Mouse (Mus musculus): ENCODE data around the gene Smc3. TPM values are rescaled to one million over a fixed set of nuclear protein-coding genes. Genes with fewer than 3 reads are reported as not detected.

The Smc3 gene
- polyA plus RNA-seq, 1 experiment from 2014 or later, result 67.8 TPM

DNA sequence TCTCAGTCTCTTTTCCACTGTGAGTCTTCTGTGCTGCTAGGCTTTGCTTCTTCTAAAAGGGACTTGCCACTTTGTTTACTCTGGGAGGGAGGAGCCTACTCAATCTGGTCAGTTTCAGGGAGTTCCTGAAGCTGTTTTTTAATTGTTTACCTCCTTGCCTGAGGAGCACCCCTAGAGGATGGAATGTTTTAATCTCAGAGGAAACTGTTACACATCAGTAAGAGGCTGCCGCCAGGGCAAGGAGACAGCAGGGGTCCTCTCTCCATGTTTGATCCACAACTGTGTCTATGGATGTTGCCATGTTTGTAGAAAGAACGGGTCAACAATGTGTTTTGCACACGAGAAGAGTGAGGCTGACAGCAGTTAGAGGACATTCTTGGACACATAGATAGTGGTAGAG, 39.8 kb upstream of the Smc3 start:
- Histone ChIP-seq H3K27me3 (ENCODE audit: control insufficient read depth, insufficient read depth, low read length) (no peaks in the 10 kb centered on the region), H3K4me1 (ENCODE audit: control insufficient read depth, insufficient read depth, low read length) (no peaks in the 10 kb centered on the region), H3K4me2 (ENCODE audit: low read length) (no peak overlapping the region), H3K27ac (replicated peaks; ENCODE audit: low read depth, low read length) (no peak overlapping the region), H3K36me3 (ENCODE audit: control insufficient read depth, insufficient read depth, low read length) (no peaks in the 10 kb centered on the region), H3K4me3 (replicated peaks; ENCODE audit: low read depth, low read length) (no peak overlapping the region), H3K9ac (replicated peaks; ENCODE audit: low read length) (no peak overlapping the region), H3K9me3 (ENCODE audit: control insufficient read depth, low read length) (no peaks in the 10 kb centered on the region)
- DNase-seq (no peak), ATAC-seq (ENCODE audit: low FRiP score, low TSS enrichment) (no peak)
- WGBS, result 81% methylated on average over 3 of the region's 3 CpGs

DNA sequence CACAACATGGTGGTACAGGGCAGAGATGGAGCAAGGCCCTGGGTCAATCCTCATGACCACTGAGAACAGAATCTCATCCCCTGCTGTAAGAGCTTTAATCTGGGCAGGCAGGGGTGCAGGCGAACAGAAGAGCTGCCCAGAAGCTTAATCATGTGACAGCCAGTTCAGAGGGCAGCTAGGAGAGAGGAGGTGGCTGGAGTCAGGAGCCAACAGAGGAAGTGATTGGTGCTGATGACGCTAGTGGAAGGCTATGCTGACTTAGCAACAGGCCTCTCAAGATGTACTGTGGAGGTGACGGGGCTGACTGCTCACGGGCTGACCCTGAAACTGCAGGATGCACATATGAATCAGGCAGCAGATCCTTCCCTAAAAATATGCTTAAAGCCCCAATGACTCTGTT, 36.0 kb upstream of the Smc3 start:
- no peak overlapping the region for H3K9ac ChIP-seq (replicated peaks; ENCODE audit: low read length)
- ATAC-seq (ENCODE audit: low FRiP score, low TSS enrichment) (no peak), DNase-seq (no peak)
- no peaks in the 10 kb centered on the region for H3K36me3 ChIP-seq (ENCODE audit: control insufficient read depth, insufficient read depth, low read length)
- WGBS, result 52% methylated on average over 4 of the region's 4 CpGs
- H3K4me2 ChIP-seq (ENCODE audit: low read length), result no peak overlapping the region
- H3K4me3 ChIP-seq (replicated peaks; ENCODE audit: low read depth, low read length), result no peak overlapping the region
- no peaks in the 10 kb centered on the region for H3K9me3 ChIP-seq (ENCODE audit: control insufficient read depth, low read length)
- H3K4me1 ChIP-seq (ENCODE audit: control insufficient read depth, insufficient read depth, low read length), result no peaks in the 10 kb centered on the region
- no peaks in the 10 kb centered on the region for H3K27me3 ChIP-seq (ENCODE audit: control insufficient read depth, insufficient read depth, low read length)
- H3K27ac ChIP-seq (replicated peaks; ENCODE audit: low read depth, low read length), result no peak overlapping the region

DNA sequence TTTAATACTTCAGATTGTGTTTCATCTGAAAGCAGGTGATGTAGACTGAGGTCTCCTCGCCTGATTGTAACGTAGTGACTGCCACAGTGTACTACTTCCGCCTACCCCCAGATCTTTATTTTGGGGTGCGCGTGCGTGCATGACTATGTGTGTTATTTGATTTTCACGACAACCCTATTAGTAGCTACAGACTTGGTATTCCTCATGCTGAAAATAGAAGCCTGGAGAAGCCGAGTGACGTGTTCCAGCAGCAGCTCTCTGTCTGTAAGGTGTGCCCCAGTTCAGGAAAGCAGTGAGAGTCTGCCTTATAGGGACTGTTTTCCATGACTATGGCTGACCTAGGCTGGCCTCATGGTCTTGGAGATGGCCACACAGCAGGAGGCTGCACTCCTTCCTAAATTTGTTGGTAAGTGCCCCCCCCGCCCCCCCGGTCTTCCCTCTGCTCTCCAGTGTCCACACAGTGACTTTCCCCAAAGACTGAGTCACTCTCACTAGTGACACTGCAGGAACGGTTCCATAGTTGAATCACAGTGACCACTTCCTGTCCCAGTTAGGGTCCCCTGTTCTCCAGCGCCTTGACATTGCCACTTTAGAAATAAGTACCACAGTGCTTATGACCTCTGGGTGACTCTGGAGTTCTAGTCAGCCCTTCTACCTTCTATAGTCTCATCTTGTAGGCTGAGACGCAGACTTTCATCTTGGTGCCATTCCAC, 34.5 kb upstream of the Smc3 start:
- Histone ChIP-seq H3K27ac (replicated peaks; ENCODE audit: low read depth, low read length) (no peak overlapping the region), H3K4me2 (ENCODE audit: low read length) (no peak overlapping the region), H3K27me3 (ENCODE audit: control insufficient read depth, insufficient read depth, low read length) (no peaks in the 10 kb centered on the region), H3K4me1 (ENCODE audit: control insufficient read depth, insufficient read depth, low read length) (no peaks in the 10 kb centered on the region), H3K36me3 (ENCODE audit: control insufficient read depth, insufficient read depth, low read length) (no peaks in the 10 kb centered on the region), H3K4me3 (replicated peaks; ENCODE audit: low read depth, low read length) (no peak overlapping the region), H3K9ac (replicated peaks; ENCODE audit: low read length) (no peak overlapping the region), H3K9me3 (ENCODE audit: control insufficient read depth, low read length) (no peaks in the 10 kb centered on the region)
- no peak for ATAC-seq (ENCODE audit: low FRiP score, low TSS enrichment)
- no peak for DNase-seq
- 95% methylated on average over 14 of the region's 14 CpGs for WGBS

DNA sequence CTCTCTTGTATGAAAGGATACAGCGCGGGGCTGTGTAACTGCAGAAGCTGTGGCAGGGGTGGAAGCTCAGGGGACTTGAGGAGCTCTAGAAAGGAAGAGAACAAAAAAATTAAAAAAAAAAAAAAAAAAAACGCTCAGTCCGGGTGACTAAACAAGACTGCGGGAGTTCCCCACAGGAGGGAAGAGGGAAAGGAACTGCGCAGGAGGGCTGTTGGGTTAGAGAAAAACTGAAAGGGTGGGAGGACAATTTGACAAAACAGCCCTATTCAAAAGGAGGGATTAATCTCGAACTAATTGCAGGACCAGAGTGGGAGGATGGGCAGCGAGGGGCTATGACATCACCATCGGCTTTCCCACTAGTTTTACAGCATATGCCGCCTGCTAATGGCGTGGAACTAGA, 32.3 kb upstream of the Smc3 start:
- WGBS, result 10% methylated on average over 11 of the region's 11 CpGs
- 0 out of 2 replicates have a peak overlapping the region, but pooled peaks have one; percentile 4 for H3K9ac ChIP-seq (replicated peaks; ENCODE audit: low read length)
- H3K27ac ChIP-seq (replicated peaks; ENCODE audit: low read depth, low read length), result no peak overlapping the region
- H3K36me3 ChIP-seq (ENCODE audit: control insufficient read depth, insufficient read depth, low read length), result no peaks in the 10 kb centered on the region
- DNase-seq (peak; percentile 40), ATAC-seq (ENCODE audit: low FRiP score, low TSS enrichment) (no peak)
- H3K4me2 ChIP-seq (ENCODE audit: low read length), result peak overlapping the region; percentile 22
- no peaks in the 10 kb centered on the region for H3K4me1 ChIP-seq (ENCODE audit: control insufficient read depth, insufficient read depth, low read length)
- H3K9me3 ChIP-seq (ENCODE audit: control insufficient read depth, low read length), result no peaks in the 10 kb centered on the region
- no peak overlapping the region for H3K4me3 ChIP-seq (replicated peaks; ENCODE audit: low read depth, low read length)
- no peaks in the 10 kb centered on the region for H3K27me3 ChIP-seq (ENCODE audit: control insufficient read depth, insufficient read depth, low read length)

DNA sequence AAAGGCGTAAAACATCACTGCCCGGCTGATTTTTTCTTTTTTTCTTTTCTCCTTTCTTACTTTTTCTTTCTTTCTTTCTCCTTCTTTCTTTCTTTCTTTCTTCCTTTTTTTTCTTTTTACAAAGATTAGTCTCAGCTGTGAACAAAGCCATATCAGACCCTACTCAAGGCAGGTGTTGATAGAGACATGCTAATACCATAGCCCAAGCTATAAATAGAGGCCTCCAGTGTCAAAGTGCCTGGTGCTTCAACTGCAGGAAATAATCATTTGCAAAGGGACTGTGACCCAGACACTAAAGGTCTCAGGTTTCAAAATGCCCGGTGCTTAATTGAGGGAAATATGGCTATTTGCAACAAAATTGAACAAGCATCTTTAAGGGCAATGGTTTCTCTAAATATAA, 31.6 kb upstream of the Smc3 start:
- ATAC-seq (ENCODE audit: low FRiP score, low TSS enrichment) (no peak), DNase-seq (no peak)
- Histone ChIP-seq H3K27me3 (ENCODE audit: control insufficient read depth, insufficient read depth, low read length) (no peaks in the 10 kb centered on the region), H3K27ac (replicated peaks; ENCODE audit: low read depth, low read length) (no peak overlapping the region), H3K9ac (replicated peaks; ENCODE audit: low read length) (no peak overlapping the region), H3K9me3 (ENCODE audit: control insufficient read depth, low read length) (no peaks in the 10 kb centered on the region), H3K36me3 (ENCODE audit: control insufficient read depth, insufficient read depth, low read length) (no peaks in the 10 kb centered on the region), H3K4me1 (ENCODE audit: control insufficient read depth, insufficient read depth, low read length) (no peaks in the 10 kb centered on the region), H3K4me2 (ENCODE audit: low read length) (no peak overlapping the region), H3K4me3 (replicated peaks; ENCODE audit: low read depth, low read length) (no peak overlapping the region)
- WGBS, result 88% methylated on average over 3 of the region's 3 CpGs

DNA sequence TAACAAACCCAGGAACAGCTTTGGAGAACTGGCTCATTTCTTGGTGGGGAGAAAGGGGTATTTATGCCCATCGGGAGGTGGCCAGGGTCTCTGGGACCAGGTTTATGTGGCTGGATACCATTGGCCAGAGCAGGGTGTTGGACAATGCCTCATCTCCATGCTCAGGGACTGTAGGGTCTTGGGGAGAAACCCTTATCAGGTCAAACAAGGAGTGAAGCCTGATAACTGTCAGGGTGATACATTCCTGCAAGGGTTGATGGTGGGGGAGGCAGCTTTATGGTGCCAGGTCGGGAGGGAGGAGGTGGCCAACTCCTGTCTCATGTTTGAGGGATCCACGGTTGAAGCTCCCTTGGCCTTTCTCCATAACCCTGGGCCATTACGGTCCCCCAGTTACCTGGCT, 29.1 kb upstream of the Smc3 start:
- H3K4me1 ChIP-seq (ENCODE audit: control insufficient read depth, insufficient read depth, low read length), result no peaks in the 10 kb centered on the region
- H3K27ac ChIP-seq (replicated peaks; ENCODE audit: low read depth, low read length), result no peak overlapping the region
- no peak overlapping the region for H3K9ac ChIP-seq (replicated peaks; ENCODE audit: low read length)
- H3K9me3 ChIP-seq (ENCODE audit: control insufficient read depth, low read length), result no peaks in the 10 kb centered on the region
- no peak overlapping the region for H3K4me3 ChIP-seq (replicated peaks; ENCODE audit: low read depth, low read length)
- 91% methylated on average over 4 of the region's 4 CpGs for WGBS
- H3K4me2 ChIP-seq (ENCODE audit: low read length), result no peak overlapping the region
- no peaks in the 10 kb centered on the region for H3K27me3 ChIP-seq (ENCODE audit: control insufficient read depth, insufficient read depth, low read length)
- DNase-seq, result no peak
- ATAC-seq (ENCODE audit: low FRiP score, low TSS enrichment), result no peak
- no peaks in the 10 kb centered on the region for H3K36me3 ChIP-seq (ENCODE audit: control insufficient read depth, insufficient read depth, low read length)

DNA sequence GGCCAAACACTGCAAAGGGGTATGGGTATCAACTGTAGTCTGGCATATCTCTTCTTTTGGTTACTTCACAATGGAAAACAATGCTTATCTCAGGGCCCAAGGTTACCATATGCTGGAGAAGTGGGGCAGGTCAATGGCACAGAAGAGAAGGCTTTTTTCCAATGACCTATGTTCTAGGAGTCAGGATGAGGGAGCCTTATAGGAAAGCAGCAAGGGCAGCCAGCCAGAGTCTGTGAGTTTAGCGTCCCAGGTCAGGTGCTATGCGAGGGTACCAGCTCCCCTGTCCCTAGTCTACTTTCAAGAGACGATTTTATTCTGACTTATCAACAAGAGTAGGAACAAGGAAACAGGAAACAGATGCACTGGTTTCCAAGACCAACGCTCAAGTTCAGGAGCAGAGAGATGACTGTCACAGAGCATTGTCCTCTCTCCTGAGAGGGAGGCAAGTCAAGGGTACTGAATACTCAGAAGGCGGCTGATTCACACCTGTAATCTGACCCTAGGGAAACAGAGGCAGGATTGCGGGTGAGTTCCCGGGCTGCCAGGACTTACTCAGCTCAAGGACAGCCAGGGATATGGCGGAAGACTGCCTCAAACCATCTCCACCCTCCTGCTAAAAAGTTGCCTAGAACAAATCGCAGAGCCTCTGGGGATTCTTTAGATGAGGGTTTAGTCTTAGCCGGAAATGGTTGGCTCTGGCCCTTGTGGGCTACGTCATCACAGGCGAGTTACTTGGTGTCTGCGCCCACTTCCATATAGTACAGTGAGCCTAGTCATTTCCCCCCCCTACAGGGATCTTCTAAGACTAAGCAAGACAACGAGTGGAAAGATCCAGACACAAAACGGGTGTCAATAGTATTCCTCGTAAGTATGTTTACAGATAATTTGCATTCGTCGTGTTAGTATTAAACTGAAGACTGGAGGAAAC, 28.4 kb upstream of the Smc3 start:
- no peak for DNase-seq
- Histone ChIP-seq H3K27ac (replicated peaks; ENCODE audit: low read depth, low read length) (no peak overlapping the region), H3K4me3 (replicated peaks; ENCODE audit: low read depth, low read length) (no peak overlapping the region)

DNA sequence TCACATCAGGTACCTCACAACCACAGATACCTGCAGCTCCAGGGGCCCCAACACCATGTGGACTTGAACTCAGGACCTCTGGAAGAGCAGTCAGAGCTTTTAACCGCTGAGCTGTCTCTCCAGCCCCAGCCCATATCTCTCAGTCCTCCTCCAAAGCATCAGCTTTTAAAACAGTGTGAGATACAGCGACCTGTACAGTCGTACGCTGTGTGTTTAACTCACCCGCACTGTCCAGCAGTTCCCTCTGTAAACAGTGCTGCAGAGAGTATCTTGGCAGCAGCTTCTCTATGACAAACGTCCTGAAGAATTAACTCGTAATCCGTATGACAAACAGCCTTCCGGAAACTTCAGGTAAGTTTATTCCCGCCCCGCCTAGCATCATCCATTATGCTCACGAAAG, 27.6 kb upstream of the Smc3 start:
- ATAC-seq (ENCODE audit: low FRiP score, low TSS enrichment), result no peak
- no peak overlapping the region for H3K4me2 ChIP-seq (ENCODE audit: low read length)
- 84% methylated on average over 12 of the region's 12 CpGs for WGBS

More for the DNA sequence above, 28.4 kb upstream of the Smc3 start:
- Histone ChIP-seq H3K9me3 (ENCODE audit: control insufficient read depth, low read length) (no peaks in the 10 kb centered on the region), H3K4me2 (ENCODE audit: low read length) (no peak overlapping the region), H3K4me1 (ENCODE audit: control insufficient read depth, insufficient read depth, low read length) (no peaks in the 10 kb centered on the region), H3K36me3 (ENCODE audit: control insufficient read depth, insufficient read depth, low read length) (no peaks in the 10 kb centered on the region), H3K9ac (replicated peaks; ENCODE audit: low read length) (no peak overlapping the region), H3K27me3 (ENCODE audit: control insufficient read depth, insufficient read depth, low read length) (no peaks in the 10 kb centered on the region)
- WGBS, result 86% methylated on average over 18 of the region's 18 CpGs
- no peak for ATAC-seq (ENCODE audit: low FRiP score, low TSS enrichment)

More for the DNA sequence above, 27.6 kb upstream of the Smc3 start:
- no peaks in the 10 kb centered on the region for H3K27me3 ChIP-seq (ENCODE audit: control insufficient read depth, insufficient read depth, low read length)
- H3K9me3 ChIP-seq (ENCODE audit: control insufficient read depth, low read length), result no peaks in the 10 kb centered on the region
- no peaks in the 10 kb centered on the region for H3K4me1 ChIP-seq (ENCODE audit: control insufficient read depth, insufficient read depth, low read length)
- no peak for DNase-seq
- no peak overlapping the region for H3K4me3 ChIP-seq (replicated peaks; ENCODE audit: low read depth, low read length)
- H3K9ac ChIP-seq (replicated peaks; ENCODE audit: low read length), result no peak overlapping the region
- no peak overlapping the region for H3K27ac ChIP-seq (replicated peaks; ENCODE audit: low read depth, low read length)
- no peaks in the 10 kb centered on the region for H3K36me3 ChIP-seq (ENCODE audit: control insufficient read depth, insufficient read depth, low read length)
